Mouse (Mus musculus): Measurements from ENCODE around the gene Zfp619. TPM values are rescaled to one million over a fixed set of nuclear protein-coding genes. Genes with fewer than 3 reads are reported as not detected.
"Not testable (repeated sequence)": the region's sequence is repeated elsewhere in the genome, so short reads cannot be mapped to it uniquely, and the experiment has no call there.

Gene Zfp619
- polyA plus RNA-seq, 1 experiment from 2014 or later, result 1.2 TPM

DNA sequence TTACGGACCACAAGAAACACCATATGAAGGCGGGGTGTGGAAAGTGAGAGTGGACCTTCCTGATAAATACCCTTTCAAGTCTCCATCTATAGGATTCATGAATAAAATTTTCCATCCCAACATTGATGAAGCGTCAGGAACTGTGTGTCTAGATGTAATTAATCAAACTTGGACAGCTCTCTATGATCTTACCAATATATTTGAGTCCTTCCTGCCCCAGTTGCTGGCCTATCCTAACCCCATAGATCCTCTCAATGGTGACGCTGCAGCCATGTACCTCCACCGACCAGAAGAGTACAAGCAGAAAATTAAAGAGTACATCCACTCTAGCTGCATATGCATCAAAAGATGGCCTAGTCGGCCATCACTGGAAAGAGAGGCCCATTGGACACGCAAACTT is 71.5 kb downstream of the Zfp619 start:
- ATAC-seq (ENCODE audit: extremely low read depth, insufficient number of reproducible peaks, low FRiP score, low TSS enrichment); H3K4me1 ChIP-seq; H3K36me3 ChIP-seq; H3K9me3 ChIP-seq; H3K27ac ChIP-seq (replicated peaks); H3K27me3 ChIP-seq (replicated peaks): not testable (repeated sequence)
- Histone ChIP-seq H3K4me3 (peak overlapping the region; percentile 57), H3K9ac (peak overlapping the region; percentile 82), H3K4me2 (peak overlapping the region; percentile 70)
- WGBS, result 42% methylated on average over 7 of the region's 7 CpGs

Other genes with a start within 250 kb of the Zfp619 start
- gene Gm5114, start 104.6 kb upstream of the Zfp619 start, polyA plus RNA-seq (2015; fragmentation: Nextera tagmentation; extraction: Ambion mirVana), result not detected in 2 replicates

All from heart, embryonic 13.5 days (tissue).